In genomic region chr9:23497626-23498025, GRCm38 (mm10) we compare ENCODE assay signal across 13 mouse cellular contexts.
DNase-seq lines count a peak whose midpoint lies in the region; ATAC-seq lines count a peak whose summit lies in the region.
"Had no signal": no experiment of that assay in that cellular context is flagged by ENCODE, and none has a peak within 500 bp of the region (broad histone marks: within the 10 kb centered on the region; RNA-seq: fewer than 3 reads in every experiment).

No protein-coding gene starts in this region.

- WGBS in midbrain, embryonic 11.5 days = 32% methylated on average over 3 of the region's 3 CpGs
- WGBS in midbrain, embryonic 10.5 days = 28% methylated on average over 3 of the region's 3 CpGs

- no peak for DNase-seq in midbrain, embryonic 11.5 days (ENCODE audit: low spot score, missing footprints)
- DNase-seq in midbrain, embryonic 10.5 days (ENCODE audit: low spot score) = no peak
- DNase-seq in frontal cortex, adult 2 months (ENCODE audit: extremely low spot score in 1 of 2, low spot score in 1 of 2) = peak; percentile 86 to 88
- peak; percentile 37 to 67 for DNase-seq in left cerebral cortex, postnatal 10 days (ENCODE audit: extremely low spot score in 1 of 2, low spot score in 2 of 2)
- DNase-seq in right cerebral cortex, postnatal 4 days = peak; percentile 17
- no peak for DNase-seq in B cell, adult 2 months
- DNase-seq in natural killer cell, adult 2 months (ENCODE audit: low spot score in 2 of 2) = no peak
- DNase-seq in cerebellum, postnatal 10 days = no peak
- DNase-seq: gastrocnemius, postnatal 36 days; liver, postnatal 0 days; thymus, postnatal 36 days had no signal

- H3K4me1 ChIP-seq in midbrain, embryonic 11.5 days (ENCODE audit: control insufficient read depth, insufficient read depth, low read length) = peaks cover 5% of the 10 kb centered on the region; the same call in 1 of the 2 replicates
- H3K4me1 ChIP-seq in midbrain, embryonic 10.5 days = peaks cover 11% of the 10 kb centered on the region

- H3K4me2 ChIP-seq in midbrain, embryonic 11.5 days = no peak overlapping the region
- H3K4me2 ChIP-seq: hindbrain, embryonic 12.5 days had no signal

- ATAC-seq in midbrain, embryonic 11.5 days (ENCODE audit: low FRiP score) = peak; percentile 55; the same call in 1 of the 2 replicates
- ATAC-seq: liver, postnatal 0 days had no signal

- H3K9ac ChIP-seq in midbrain, embryonic 11.5 days (ENCODE audit: low read length) = no peak overlapping the region
- H3K9ac ChIP-seq: hindbrain, embryonic 12.5 days; liver, postnatal 0 days had no signal

- H3K9me3 ChIP-seq in midbrain, embryonic 11.5 days (ENCODE audit: control insufficient read depth, low read length) = no peaks in the 10 kb centered on the region
- peaks cover 6% of the 10 kb centered on the region; the same call in 1 of the 2 replicates for H3K9me3 ChIP-seq in midbrain, embryonic 10.5 days (replicated peaks)

- H3K27me3 ChIP-seq in midbrain, embryonic 11.5 days (ENCODE audit: control insufficient read depth, insufficient read depth, low read length) = no peaks in the 10 kb centered on the region
- H3K27me3 ChIP-seq in midbrain, embryonic 10.5 days (ENCODE audit: low read depth, poor library complexity, severe bottlenecking) = no peaks in the 10 kb centered on the region
- H3K27me3 ChIP-seq: hindbrain, embryonic 12.5 days had no signal

- intact Hi-C loops in left cerebral cortex, postnatal 10 days (cut with DNase I) = no loop called here

- H3K27ac ChIP-seq in midbrain, embryonic 11.5 days (ENCODE audit: low read depth, low read length) = no peak overlapping the region
- H3K27ac ChIP-seq in midbrain, embryonic 10.5 days (replicated peaks) = no peak overlapping the region
- H3K27ac ChIP-seq: hindbrain, embryonic 12.5 days; kidney, postnatal 0 days had no signal

- no peak overlapping the region for H3K4me3 ChIP-seq in midbrain, embryonic 11.5 days (ENCODE audit: low read depth, low read length)
- H3K4me3 ChIP-seq in midbrain, embryonic 10.5 days = no peak overlapping the region
- H3K4me3 ChIP-seq: hindbrain, embryonic 12.5 days had no signal

- no peaks in the 10 kb centered on the region for H3K36me3 ChIP-seq in midbrain, embryonic 11.5 days (ENCODE audit: control insufficient read depth, insufficient read depth, low read length)
- H3K36me3 ChIP-seq in midbrain, embryonic 10.5 days = no peaks in the 10 kb centered on the region
- H3K36me3 ChIP-seq: hindbrain, embryonic 12.5 days had no signal

Comparison
In these comparisons a context has a peak if more than half of its experiments do, and no peak if none do; other contexts are left out.
1. DNase-seq: peak in frontal cortex, adult 2 months (2 of 2), left cerebral cortex, postnatal 10 days (2 of 2) and right cerebral cortex, postnatal 4 days (single experiment); none in midbrain, embryonic 11.5 days (single experiment), midbrain, embryonic 10.5 days (single experiment), B cell, adult 2 months (0 of 2), natural killer cell, adult 2 months (0 of 2) and cerebellum, postnatal 10 days (0 of 2).